Comparison of ENCODE assay signal across 20 mouse cellular contexts in the genomic region with DNA sequence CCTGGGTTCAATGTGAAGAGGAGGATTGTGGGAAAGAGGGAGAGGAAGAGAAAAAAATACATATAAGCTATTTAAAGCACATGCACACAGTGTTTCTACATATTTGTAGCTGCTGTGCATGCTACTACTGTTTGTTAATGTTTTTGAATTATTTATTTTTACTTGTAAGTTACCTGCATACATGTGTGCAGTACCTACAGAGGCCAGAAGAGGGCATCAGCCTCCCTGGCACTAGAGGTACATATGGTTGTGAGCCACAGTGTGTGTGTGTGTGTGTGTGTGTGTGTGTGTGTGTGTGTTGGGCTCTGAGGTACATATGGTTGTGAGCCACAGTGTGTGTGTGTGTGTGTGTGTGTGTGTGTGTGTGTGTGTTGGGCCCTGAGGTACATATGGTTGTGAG. TPM values are rescaled to one million over a fixed set of nuclear protein-coding genes. Genes with fewer than 3 reads are reported as not detected.
DNase-seq lines count a peak whose midpoint lies in the region; ATAC-seq and TF ChIP-seq lines count a peak whose summit lies in the region.
"Not testable (repeated sequence)": the region's sequence is repeated elsewhere in the genome, so short reads cannot be mapped to it uniquely, and the experiment has no call there.
"Had no signal": no experiment of that assay in that cellular context is flagged by ENCODE, and none has a peak within 500 bp of the region (broad histone marks: within the 10 kb centered on the region; RNA-seq: fewer than 3 reads in every experiment).

No protein-coding gene starts in this region.

- peak; percentile 53 for ATAC-seq in erythroblast, adult 5-6 weeks (replicated peaks; ENCODE audit: low FRiP score, poor library complexity, severe bottlenecking)
- not testable (repeated sequence) for ATAC-seq in intestine, postnatal 0 days; liver, embryonic 14.5 days (ENCODE audit: insufficient read depth)
- peak; percentile 24; the same call in 1 of the 2 replicates for ATAC-seq in midbrain, embryonic 13.5 days

- H3K4me3 ChIP-seq in MEL (ENCODE audit: control insufficient read depth in 1 of 2, insufficient read depth in 1 of 2, low read depth in 2 of 2, low read length in 2 of 2); intestine, postnatal 0 days (ENCODE audit: low read depth, low read length); liver, embryonic 14.5 days (ENCODE audit: insufficient read depth in 1 of 2, low read depth in 2 of 2, low read length in 2 of 2); midbrain, embryonic 13.5 days (replicated peaks): not testable (repeated sequence)

- DNase-seq in 416B (ENCODE audit: low read depth): peak; percentile 59
- DNase-seq in MEL (ENCODE audit: low read depth, low spot score): peak; percentile 66
- DNase-seq in c-Kit-positive CD71-negative TER-119-negative erythroid progenitor cells, embryonic 14.5 days (ENCODE audit: low read depth): peak; percentile 37
- peak; percentile 24 to 35 (median 28) for DNase-seq in liver, embryonic 14.5 days (ENCODE audit: low read depth in 3 of 3, low spot score in 3 of 3)
- peak; percentile 21 for DNase-seq in testis, postnatal 14 days (ENCODE audit: low spot score)

- H3K27ac ChIP-seq in MEL (ENCODE audit: control insufficient read depth, low read depth, low read length); intestine, postnatal 0 days (ENCODE audit: low read depth, low read length); liver, embryonic 14.5 days; midbrain, embryonic 13.5 days: not testable (repeated sequence)

- H3K36me3 ChIP-seq in MEL (ENCODE audit: control insufficient read depth in 1 of 2, insufficient read depth in 2 of 2, low read length in 2 of 2); intestine, postnatal 0 days (ENCODE audit: control insufficient read depth, insufficient read depth); liver, embryonic 14.5 days (replicated peaks; ENCODE audit: control insufficient read depth, insufficient read depth, low read depth); midbrain, embryonic 13.5 days: not testable (repeated sequence)

- peak; percentile 25 for TF ChIP-seq RAD21 in MEL (IDR thresholded peaks at IDR 0.05; ENCODE audit: low read depth, low read length)

- not testable (repeated sequence) for H3K79me2 ChIP-seq in MEL (ENCODE audit: control insufficient read depth, insufficient read depth, low read length, poor library complexity)

- not testable (repeated sequence) for H3K4me2 ChIP-seq in intestine, postnatal 0 days (replicated peaks; ENCODE audit: low read depth); liver, embryonic 14.5 days (ENCODE audit: low read depth); midbrain, embryonic 13.5 days (replicated peaks)

- H3K9me3 ChIP-seq in MEL (replicated peaks; ENCODE audit: insufficient read depth, low read length); intestine, postnatal 0 days (ENCODE audit: control insufficient read depth); liver, embryonic 14.5 days (ENCODE audit: control insufficient read depth, low read length); midbrain, embryonic 13.5 days: not testable (repeated sequence)

- not testable (repeated sequence) for TF ChIP-seq POLR2A in MEL (IDR thresholded peaks at IDR 0.05; ENCODE audit: control insufficient read depth in 1 of 2, insufficient read depth in 1 of 2, low read depth in 1 of 2, low read length in 2 of 2, poor library complexity in 1 of 2)

- not testable (repeated sequence) for H3K27me3 ChIP-seq in MEL (ENCODE audit: control insufficient read depth in 1 of 2, insufficient read depth in 2 of 2, low read length in 2 of 2); intestine, postnatal 0 days (replicated peaks; ENCODE audit: control insufficient read depth, insufficient read depth, low read length); liver, embryonic 14.5 days (ENCODE audit: control insufficient read depth, insufficient read depth, low read length); midbrain, embryonic 13.5 days

- not testable (repeated sequence) for H3K4me1 ChIP-seq in MEL (ENCODE audit: control insufficient read depth in 1 of 2, insufficient read depth in 2 of 2, low read length in 2 of 2); intestine, postnatal 0 days (replicated peaks; ENCODE audit: control insufficient read depth, insufficient read depth, low read length); liver, embryonic 14.5 days (replicated peaks; ENCODE audit: control insufficient read depth in 2 of 2, insufficient read depth in 2 of 2, low read length in 1 of 2); midbrain, embryonic 13.5 days (replicated peaks)

- not testable (repeated sequence) for H3K9ac ChIP-seq in MEL (ENCODE audit: control insufficient read depth, low read depth, low read length, poor library complexity, severe bottlenecking); intestine, postnatal 0 days (ENCODE audit: low read depth, low read length); liver, embryonic 14.5 days (replicated peaks); midbrain, embryonic 13.5 days (replicated peaks)

- not testable (repeated sequence) for TF ChIP-seq EP300 in MEL (IDR thresholded peaks at IDR 0.05; ENCODE audit: low read depth in 1 of 2, low read length in 2 of 2); liver, embryonic 14.5 days (IDR thresholded peaks at IDR 0.05; ENCODE audit: low read depth)

- peak; percentile 38 to 49 (median 48) for TF ChIP-seq CTCF in MEL (IDR thresholded peaks at IDR 0.05 in 2 of 3, conservative IDR thresholded peaks at IDR 0.05 in 1 of 3; ENCODE audit: control insufficient read depth in 1 of 3, insufficient read depth in 1 of 3, low read depth in 2 of 3, low read length in 3 of 3, poor library complexity in 1 of 3, severe bottlenecking in 1 of 3)
- peak; percentile 66 for TF ChIP-seq CTCF in intestine, postnatal 0 days (IDR thresholded peaks at IDR 0.05; ENCODE audit: low read depth)
- peak; percentile 81 for TF ChIP-seq CTCF in liver, embryonic 14.5 days (IDR thresholded peaks at IDR 0.05; ENCODE audit: low read depth)

TF ChIP-seq in MEL, 35 proteins besides CTCF, POLR2A, EP300 and RAD21:
- TF ChIP-seq SMC3 (IDR thresholded peaks at IDR 0.05; ENCODE audit: low read depth, low read length): peak; percentile 51
- peak; percentile 20; the same call in 1 of the 2 replicates for TF ChIP-seq ZC3H11A (IDR thresholded peaks at IDR 0.05; ENCODE audit: low read depth, low read length)

RNA-seq across cellular contexts. Expression of gene Ccdc83, which starts 36.7 kb away (rescaled TPM):
- not detected in 2 replicates for total RNA-seq in MEL (2012; rRNA removed)
- not detected for polyA plus RNA-seq in MEL (2012; ENCODE audit: insufficient read depth in 1 of 2, insufficient read length in 2 of 2, low read depth in 1 of 2, low replicate concordance in 2 of 2, missing spikeins in 1 of 2)
- total RNA-seq in erythroblast, adult 5-6 weeks (2015; ENCODE audit: low replicate concordance): not detected in 2 replicates
- total RNA-seq in erythroblast, adult 5-6 weeks (2017; ENCODE audit: low replicate concordance): not detected in 2 replicates
- not detected in 2 replicates for polyA plus RNA-seq in intestine, postnatal 0 days (2015; fragmentation: Nextera tagmentation; extraction: Ambion mirVana)
- not detected in 2 replicates for polyA plus RNA-seq in liver, embryonic 14.5 days (2012; rRNA removed)
- polyA plus RNA-seq in liver, embryonic 14.5 days (2014; fragmentation: Nextera tagmentation; extraction: Ambion mirVana): not detected in 2 replicates
- polyA plus RNA-seq in midbrain, embryonic 13.5 days (2015; fragmentation: Nextera tagmentation; extraction: Ambion mirVana): not detected in 2 replicates
- total RNA-seq: gastrocnemius, adult 8-10 months; layer of hippocampus, postnatal 10 days; neutrophil, adult 5-6 weeks had no signal
- polyA plus RNA-seq: CD4-positive, CD25-positive, alpha-beta regulatory T cell, adult 4 months; embryonic facial prominence, embryonic 11.5 days; forebrain, embryonic 12.5 days; heart, embryonic 11.5 days; hindbrain, embryonic 12.5 days; kidney, embryonic 14.5 days; limb, embryonic 10.5 days; lung, embryonic 15.5 days; stomach, embryonic 16.5 days had no signal
